Mouse (Mus musculus) lung, postnatal 0 days (tissue): ENCODE data around the gene Rab11fip3.

Experiments
- CTCF ChIP-seq: IDR thresholded peaks from 2 replicates; pipeline ENCODE4 v1.5.1; 2016; ENCODE audit warnings: antibody characterized with exemption, mild to moderate bottlenecking
- EP300 ChIP-seq: IDR thresholded peaks from 2 replicates; pipeline ENCODE4 v1.6.1; 2016; ENCODE audit warnings: antibody characterized with exemption, mild to moderate bottlenecking, control low read depth

DNA sequence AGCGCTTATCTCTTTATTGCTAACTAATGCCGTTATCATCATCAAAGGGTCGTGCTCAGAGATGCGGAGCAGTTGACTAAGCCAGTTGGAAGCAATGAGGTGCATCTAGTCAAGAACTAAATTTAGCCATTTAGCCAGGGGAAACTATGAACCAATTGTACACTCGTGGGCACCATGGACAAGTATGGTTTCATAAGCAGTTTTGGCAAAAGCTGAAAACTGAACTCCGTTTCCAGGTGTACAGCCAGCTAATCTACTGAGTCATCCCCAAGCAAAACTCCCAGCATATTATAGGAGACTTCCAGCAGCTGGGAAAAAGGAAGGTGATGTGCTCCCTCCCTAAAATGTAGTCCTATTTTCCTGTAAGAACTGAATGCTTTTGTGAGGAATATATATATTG lies 781 bp upstream of the Rab11fip3 start:
- TF ChIP-seq CTCF (no peak), EP300 (no peak)
